Mouse (Mus musculus) heart, embryonic 15.5 days (tissue): ENCODE measurements around the gene Mgmt. TPM values are rescaled to one million over a fixed set of nuclear protein-coding genes. Genes with fewer than 3 reads are reported as not detected.

ENCODE experiments used
- ATAC-seq: fragments of 200-750 bp; cut with Nextera tagmentation; replicated peaks from 2 replicates; pipeline ENCODE4 v1.8.0; 2017; ENCODE audit warnings: low read depth, moderate TSS enrichment; ENCODE audit not compliant: insufficient number of reproducible peaks, insufficient read depth, low FRiP score
- H3K27ac ChIP-seq: fragments of 300-500 bp; sonication (generic); 2 replicates; pipeline ENCODE4 v1.5.1; 2015; ENCODE audit warnings: mild to moderate bottlenecking, inconsistent platforms
- H3K27me3 ChIP-seq: fragments of 300-500 bp; sonication (generic); 2 replicates; pipeline ENCODE4 v1.6.1; 2015; ENCODE audit warnings: inconsistent platforms
- H3K36me3 ChIP-seq: fragments of 300-500 bp; sonication (generic); 2 replicates; pipeline ENCODE4 v1.6.1; 2015; ENCODE audit warnings: mild to moderate bottlenecking, inconsistent platforms
- H3K4me1 ChIP-seq: fragments of 300-500 bp; sonication (generic); replicated peaks from 2 replicates; pipeline ENCODE4 v1.6.1; 2015; ENCODE audit warnings: inconsistent platforms
- H3K4me2 ChIP-seq: fragments of 300-500 bp; sonication (generic); 2 replicates; pipeline ENCODE4 v1.6.1; 2015; ENCODE audit warnings: inconsistent platforms, mild to moderate bottlenecking, moderate library complexity
- H3K4me3 ChIP-seq: fragments of 300-500 bp; sonication (generic); 2 replicates; pipeline ENCODE4 v1.5.1; 2015; ENCODE audit warnings: mild to moderate bottlenecking, inconsistent platforms
- H3K9ac ChIP-seq: fragments of 300-500 bp; sonication (generic); 2 replicates; pipeline ENCODE4 v1.6.1; 2015; ENCODE audit warnings: mild to moderate bottlenecking, inconsistent platforms
- H3K9me3 ChIP-seq: fragments of 300-500 bp; sonication (generic); replicated peaks from 2 replicates; pipeline ENCODE4 v1.6.1; 2016; ENCODE audit warnings: inconsistent platforms
- WGBS: fragments of 180-500 bp; shearing (Covaris S2); methylation state at CpG from one replicate; pipeline ENCODE4 v1.1.7; 2015; ENCODE audit warnings: mixed read lengths; 5-methylcytosine and 5-hydroxymethylcytosine counted together
- polyA plus RNA-seq: library from polyadenylated mRNA; unstranded; fragments of >200 nt; fragmentation: Nextera tagmentation; extraction: Ambion mirVana; gene quantifications from 2 replicates; pipeline ENCODE4 v1.2.1, GENCODE M21; 2015

Gene Mgmt
- polyA plus RNA-seq, 1 experiment from 2014 or later, result 6.3 TPM

DNA sequence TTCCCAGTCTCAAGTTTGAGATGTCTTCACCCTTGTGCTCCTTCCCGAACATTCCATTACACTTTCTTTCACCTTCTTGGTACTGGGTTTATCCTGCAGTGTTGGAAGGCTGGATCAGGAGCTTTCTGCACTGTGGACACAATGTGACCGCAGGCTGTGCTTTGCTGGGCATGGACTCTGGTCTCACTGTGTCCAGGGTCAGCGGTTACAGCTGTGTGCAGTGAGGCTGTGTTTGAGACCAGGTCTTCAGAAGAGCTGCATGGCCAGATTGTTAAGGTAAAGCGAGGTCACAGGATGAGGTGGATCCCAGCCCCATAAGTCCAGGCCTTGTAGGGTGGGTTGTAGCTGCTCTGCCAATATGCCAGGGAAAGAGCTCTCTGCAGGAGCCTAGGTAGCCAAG lies 18.5 kb downstream of the Mgmt start:
- no peak overlapping the region for H3K4me3 ChIP-seq
- no peaks in the 10 kb centered on the region; the same call in 1 of the 2 replicates for H3K4me1 ChIP-seq
- no peak overlapping the region for H3K4me2 ChIP-seq
- ATAC-seq, result no peak
- 93% methylated on average over 4 of the region's 4 CpGs for WGBS
- H3K36me3 ChIP-seq, result no peaks in the 10 kb centered on the region
- no peaks in the 10 kb centered on the region for H3K9me3 ChIP-seq
- no peaks in the 10 kb centered on the region for H3K27me3 ChIP-seq
- no peak overlapping the region for H3K9ac ChIP-seq
- H3K27ac ChIP-seq, result no peak overlapping the region

DNA sequence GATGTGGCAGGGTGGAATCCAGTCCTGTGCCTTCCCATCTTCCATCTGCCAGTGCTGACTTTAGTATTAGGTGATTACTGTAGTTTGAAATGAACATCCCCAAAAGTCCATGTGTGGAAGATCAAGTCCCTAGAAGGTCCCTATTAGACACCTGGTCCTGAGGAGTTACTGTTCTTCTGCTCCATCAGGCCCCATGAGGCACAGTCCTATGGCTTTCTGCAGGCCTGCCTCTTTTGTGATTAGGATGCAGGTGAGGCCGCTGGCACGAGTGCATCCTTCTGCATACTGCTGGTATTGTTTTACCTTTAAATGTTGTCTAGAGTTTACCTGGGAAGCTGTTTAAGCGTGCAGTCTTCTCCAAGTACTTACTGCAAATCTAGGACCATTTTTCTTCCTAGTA lies 21.6 kb downstream of the Mgmt start:
- H3K9me3 ChIP-seq, result no peaks in the 10 kb centered on the region
- no peak overlapping the region for H3K27ac ChIP-seq
- H3K4me2 ChIP-seq, result no peak overlapping the region
- H3K36me3 ChIP-seq, result no peaks in the 10 kb centered on the region
- no peak for ATAC-seq
- WGBS, result 85% methylated on average over 3 of the region's 3 CpGs
- no peaks in the 10 kb centered on the region for H3K27me3 ChIP-seq
- H3K4me1 ChIP-seq, result no peaks in the 10 kb centered on the region
- no peak overlapping the region for H3K9ac ChIP-seq
- H3K4me3 ChIP-seq, result no peak overlapping the region

DNA sequence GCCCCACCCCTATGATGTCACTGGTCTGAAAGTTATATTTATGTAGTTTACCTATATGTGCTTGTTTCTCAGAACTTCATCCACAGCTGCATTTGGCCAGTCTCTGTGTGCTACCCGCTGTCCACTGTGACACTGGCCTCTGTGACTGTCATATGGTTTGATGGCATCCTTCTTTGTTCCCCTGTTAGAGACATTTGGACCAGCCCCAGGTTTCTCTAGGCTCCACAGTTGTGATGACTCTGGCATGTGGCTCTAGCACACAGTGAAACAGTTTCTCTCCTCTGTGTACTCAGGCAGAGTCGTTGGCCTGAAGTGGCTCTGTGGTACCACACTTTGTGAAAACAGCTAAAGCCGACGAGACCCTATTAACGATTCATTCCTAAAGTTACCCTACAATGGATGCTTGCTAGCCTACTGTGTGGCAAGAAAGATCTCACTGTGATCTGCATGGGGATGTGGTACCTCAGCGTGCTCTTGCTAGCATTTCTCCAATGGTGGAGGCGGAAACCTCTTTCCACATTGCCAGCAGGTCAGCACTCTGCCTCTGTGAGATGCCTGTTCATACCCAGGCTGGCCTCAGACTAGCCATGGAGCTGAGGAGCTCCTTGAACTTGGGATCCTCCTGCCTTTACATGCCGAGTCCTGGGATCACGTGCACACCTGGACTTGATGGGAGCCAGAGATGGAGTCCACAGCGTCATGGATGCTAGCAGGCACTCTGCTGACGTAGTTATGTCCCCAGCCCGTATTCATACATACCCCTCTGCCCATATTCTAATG lies 26.8 kb downstream of the Mgmt start:
- Histone ChIP-seq H3K4me2 (no peak overlapping the region), H3K9me3 (no peaks in the 10 kb centered on the region), H3K4me3 (no peak overlapping the region), H3K9ac (no peak overlapping the region), H3K4me1 (peaks cover 8% of the 10 kb centered on the region), H3K36me3 (no peaks in the 10 kb centered on the region), H3K27ac (no peak overlapping the region), H3K27me3 (0 out of 2 replicates have a peak, but pooled peaks cover under 1% of the 10 kb centered on the region)
- ATAC-seq, result no peak
- 85% methylated on average over 12 of the region's 12 CpGs for WGBS

- 62% methylated on average over 6 of the region's 6 CpGs for WGBS
- Histone ChIP-seq H3K4me3 (no peak overlapping the region), H3K4me2 (no peak overlapping the region), H3K4me1 (peaks cover 8% of the 10 kb centered on the region), H3K9me3 (no peaks in the 10 kb centered on the region), H3K36me3 (no peaks in the 10 kb centered on the region), H3K9ac (no peak overlapping the region), H3K27me3 (0 out of 2 replicates have a peak, but pooled peaks cover 3% of the 10 kb centered on the region), H3K27ac (no peak overlapping the region)
- no peak for ATAC-seq
These were observed 27.8 kb downstream of the Mgmt start for GRCm38 (mm10) chr7:136922230-136922629.

DNA sequence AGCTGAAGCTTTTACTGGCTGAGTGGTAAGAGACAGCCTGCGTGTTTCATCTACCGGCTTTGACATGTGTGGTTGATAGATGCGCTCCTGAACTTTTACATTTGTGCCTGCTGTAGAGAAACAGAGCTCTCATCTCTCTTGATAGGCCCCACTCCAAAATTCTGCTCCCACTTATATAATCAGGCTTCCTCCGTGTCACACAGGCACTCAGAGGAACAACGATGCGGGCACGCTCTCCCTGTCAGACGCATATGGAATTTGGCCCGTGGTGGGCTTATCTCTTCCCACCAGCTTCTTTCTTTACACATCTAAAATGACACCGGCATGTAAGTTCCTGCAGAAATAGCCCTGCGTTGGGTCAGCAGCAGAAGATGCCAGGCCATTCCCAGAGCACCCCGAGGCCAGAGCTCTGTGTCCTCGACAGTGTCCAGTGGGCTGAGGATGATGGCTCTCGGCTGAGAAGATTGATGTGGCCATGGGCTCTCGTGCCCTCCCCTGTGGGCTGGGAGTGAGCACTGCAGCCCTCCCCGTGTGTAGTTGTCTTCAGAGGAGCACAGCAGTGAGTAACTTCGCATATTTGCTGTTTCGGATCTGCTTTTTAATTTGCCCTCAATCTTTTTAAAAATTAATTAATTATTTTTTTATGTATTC lies 30.3 kb downstream of the Mgmt start:
- H3K27ac ChIP-seq, result peak overlapping the region; percentile 68; the same call in 1 of the 2 replicates
- WGBS, result 21% methylated on average over 18 of the region's 18 CpGs
- H3K36me3 ChIP-seq, result no peaks in the 10 kb centered on the region
- peaks cover 8% of the 10 kb centered on the region for H3K4me1 ChIP-seq
- peak overlapping the region; percentile 52 for H3K4me2 ChIP-seq
- no peak overlapping the region for H3K9ac ChIP-seq
- H3K4me3 ChIP-seq, result peak overlapping the region; percentile 18; the same call in 1 of the 2 replicates
- ATAC-seq, result peak; percentile 62
- H3K9me3 ChIP-seq, result no peaks in the 10 kb centered on the region
- H3K27me3 ChIP-seq, result 0 out of 2 replicates have a peak, but pooled peaks cover 3% of the 10 kb centered on the region

DNA sequence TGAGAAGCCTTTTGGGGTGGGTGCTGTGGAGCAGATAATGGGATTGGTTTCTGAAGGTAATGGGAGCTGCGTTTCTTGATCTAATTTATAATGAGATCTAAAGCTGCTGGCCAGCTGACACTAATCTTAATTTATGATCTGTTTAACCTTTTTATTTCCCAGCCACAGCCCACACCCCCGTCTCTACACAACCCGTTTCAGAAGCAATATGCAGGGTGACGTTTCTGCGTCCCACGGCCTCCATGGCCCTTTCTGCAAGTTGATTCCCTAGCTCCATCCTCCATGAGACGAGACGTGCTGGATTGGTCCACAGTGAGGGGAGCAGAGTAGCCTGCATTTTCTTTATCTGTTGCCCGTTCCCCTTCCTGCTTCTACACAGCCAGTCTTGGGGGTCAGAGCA lies 31.8 kb downstream of the Mgmt start:
- no peak overlapping the region for H3K9ac ChIP-seq
- 84% methylated on average over 9 of the region's 9 CpGs for WGBS
- no peak for ATAC-seq
- 0 out of 2 replicates have a peak, but pooled peaks cover 3% of the 10 kb centered on the region for H3K27me3 ChIP-seq
- H3K4me3 ChIP-seq, result no peak overlapping the region
- H3K4me1 ChIP-seq, result peaks cover 12% of the 10 kb centered on the region
- H3K27ac ChIP-seq, result no peak overlapping the region
- no peaks in the 10 kb centered on the region for H3K36me3 ChIP-seq
- H3K4me2 ChIP-seq, result no peak overlapping the region
- H3K9me3 ChIP-seq, result no peaks in the 10 kb centered on the region

DNA sequence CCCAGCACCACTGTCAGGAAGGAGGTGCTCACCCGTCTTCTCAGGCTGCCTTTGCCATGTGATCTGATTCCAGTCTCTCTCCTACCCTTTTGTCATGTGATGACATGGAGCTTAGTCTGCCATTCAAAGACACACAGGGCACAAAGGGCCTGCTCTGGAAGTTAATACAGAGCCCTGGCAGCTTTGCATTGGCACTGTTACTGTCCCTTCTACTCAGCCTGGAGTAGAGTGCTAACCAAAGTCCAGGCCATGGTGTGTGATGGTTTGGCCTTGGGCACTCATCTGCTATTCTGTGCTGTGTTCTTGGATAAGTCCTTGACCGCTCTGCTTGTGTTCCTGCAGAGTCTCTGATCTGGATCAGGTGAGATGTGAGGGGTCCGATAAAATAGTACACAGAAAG lies 36.0 kb downstream of the Mgmt start:
- Histone ChIP-seq H3K9ac (no peak overlapping the region), H3K4me3 (no peak overlapping the region), H3K9me3 (no peaks in the 10 kb centered on the region), H3K4me1 (peaks cover 4% of the 10 kb centered on the region), H3K4me2 (no peak overlapping the region), H3K27me3 (0 out of 2 replicates have a peak, but pooled peaks cover 3% of the 10 kb centered on the region), H3K27ac (no peak overlapping the region; the same call in 1 of the 2 replicates), H3K36me3 (no peaks in the 10 kb centered on the region)
- ATAC-seq, result no peak
- WGBS, result 82% methylated on average over 3 of the region's 3 CpGs

DNA sequence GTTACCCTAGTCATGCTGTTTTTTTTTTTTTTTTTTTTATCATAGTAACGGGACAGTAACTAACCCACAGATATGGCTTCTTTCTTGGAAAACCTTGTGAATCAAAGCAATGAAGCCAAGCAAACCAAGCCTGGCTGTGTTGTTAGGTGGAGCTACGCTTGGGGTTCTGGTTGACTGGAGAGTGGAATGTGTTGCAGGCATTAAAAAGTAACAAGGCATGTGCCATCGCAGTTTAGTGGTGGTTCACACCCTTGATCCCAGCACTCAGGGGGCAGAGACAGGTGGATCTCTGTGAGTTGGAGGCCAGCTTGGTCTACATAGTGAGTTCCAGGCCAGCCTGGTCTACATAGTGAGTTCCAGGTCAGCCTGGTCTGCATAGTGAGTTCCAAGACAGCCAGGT lies 39.0 kb downstream of the Mgmt start:
- no peak overlapping the region for H3K4me3 ChIP-seq
- H3K4me2 ChIP-seq, result no peak overlapping the region
- H3K27me3 ChIP-seq, result no peaks in the 10 kb centered on the region
- H3K9me3 ChIP-seq, result no peaks in the 10 kb centered on the region; the same call in 1 of the 2 replicates
- no peak overlapping the region for H3K9ac ChIP-seq
- WGBS, result 91% methylated on average over 3 of the region's 3 CpGs
- H3K27ac ChIP-seq, result no peak overlapping the region
- H3K4me1 ChIP-seq, result peaks cover 4% of the 10 kb centered on the region
- no peak for ATAC-seq
- no peaks in the 10 kb centered on the region for H3K36me3 ChIP-seq

- no peak overlapping the region for H3K9ac ChIP-seq
- H3K27me3 ChIP-seq, result no peaks in the 10 kb centered on the region
- no peaks in the 10 kb centered on the region for H3K36me3 ChIP-seq
- H3K9me3 ChIP-seq, result no peaks in the 10 kb centered on the region; the same call in 1 of the 2 replicates
- no peak overlapping the region for H3K4me3 ChIP-seq
- no peak overlapping the region for H3K4me2 ChIP-seq
- ATAC-seq, result no peak
- 82% methylated on average over 5 of the region's 5 CpGs for WGBS
- no peak overlapping the region for H3K27ac ChIP-seq
- H3K4me1 ChIP-seq, result peaks cover 4% of the 10 kb centered on the region
These were observed 39.9 kb downstream of the Mgmt start for GRCm38 (mm10) chr7:136934336-136934735.

DNA sequence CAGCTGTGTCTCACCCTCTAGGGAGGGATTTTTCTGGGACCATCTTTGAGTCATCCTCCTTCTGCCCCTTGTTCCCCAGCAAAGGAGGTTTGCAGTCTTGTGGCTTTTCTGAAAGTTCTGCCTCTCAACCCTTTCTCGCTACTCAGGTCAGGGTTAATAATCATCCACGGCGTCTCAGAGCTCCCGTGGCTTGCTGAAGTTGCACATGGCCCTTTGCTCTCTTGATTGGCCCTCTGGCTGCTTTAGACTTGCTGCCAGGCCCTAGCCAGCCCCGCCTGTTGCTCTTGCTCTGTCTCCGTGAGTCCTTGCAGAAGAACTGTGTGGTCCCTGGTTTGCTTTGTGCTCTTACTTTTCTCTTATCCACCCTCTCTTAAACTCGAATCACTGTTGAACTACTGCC lies 40.4 kb downstream of the Mgmt start:
- Histone ChIP-seq H3K4me2 (no peak overlapping the region), H3K9ac (no peak overlapping the region)
- ATAC-seq, result no peak

GRCm38 (mm10) chr7:136938371-136938770 lies 44.0 kb downstream of the Mgmt start:
- H3K36me3 ChIP-seq, result no peaks in the 10 kb centered on the region
- no peak for ATAC-seq

More for the DNA sequence above, 40.4 kb downstream of the Mgmt start:
- Histone ChIP-seq H3K4me3 (no peak overlapping the region), H3K4me1 (peaks cover 4% of the 10 kb centered on the region), H3K27me3 (no peaks in the 10 kb centered on the region), H3K9me3 (no peaks in the 10 kb centered on the region; the same call in 1 of the 2 replicates), H3K27ac (no peak overlapping the region), H3K36me3 (no peaks in the 10 kb centered on the region)
- WGBS, result 86% methylated on average over 7 of the region's 7 CpGs

More at GRCm38 (mm10) chr7:136938371-136938770, 44.0 kb downstream of the Mgmt start:
- H3K4me2 ChIP-seq, result no peak overlapping the region
- H3K9ac ChIP-seq, result no peak overlapping the region
- H3K27me3 ChIP-seq, result no peaks in the 10 kb centered on the region
- H3K4me1 ChIP-seq, result no peaks in the 10 kb centered on the region
- no peaks in the 10 kb centered on the region; the same call in 1 of the 2 replicates for H3K9me3 ChIP-seq
- H3K27ac ChIP-seq, result no peak overlapping the region
- H3K4me3 ChIP-seq, result no peak overlapping the region
- 79% methylated on average over 4 of the region's 4 CpGs for WGBS
